Mouse (Mus musculus): ENCODE data around the gene Fam89a.

DNA sequence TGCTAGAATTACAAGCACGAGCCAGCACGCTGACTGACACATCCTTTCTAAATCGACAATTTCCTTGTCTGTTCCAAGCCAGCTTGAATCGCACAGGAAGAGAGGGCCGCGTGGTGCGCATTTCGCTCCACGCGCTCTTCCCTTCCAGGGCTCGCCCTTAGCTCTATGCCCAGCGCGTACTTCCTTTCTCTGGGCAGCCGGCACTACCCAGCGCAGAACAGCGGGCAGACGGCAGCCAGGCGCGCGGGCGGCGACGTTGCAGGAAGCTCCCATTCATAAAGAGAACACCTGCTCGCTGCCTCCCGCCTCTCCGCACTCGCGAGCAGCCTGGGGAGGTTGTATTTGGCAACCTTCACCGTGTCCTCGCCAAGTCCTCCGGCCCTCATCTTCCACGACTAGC is 40.6 kb upstream of the Fam89a start:
- no peak for TF ChIP-seq POLR2A (IDR thresholded peaks at IDR 0.05; ENCODE audit: borderline replicate concordance, control insufficient read depth, low read depth, low read length)
- TF ChIP-seq CTCF (IDR thresholded peaks at IDR 0.05; ENCODE audit: control insufficient read depth, insufficient read depth, low read length): no peak
